Mouse (Mus musculus) kidney, embryonic 16.5 days (tissue): ENCODE results near the gene Aox2. TPM values are rescaled to one million over a fixed set of nuclear protein-coding genes. Genes with fewer than 3 reads are reported as not detected.

Experiments used
- ATAC-seq: fragments of 200-750 bp; cut with Nextera tagmentation; 2 replicates; pipeline ENCODE4 v1.8.0; 2017; ENCODE audit warnings: moderate TSS enrichment; ENCODE audit not compliant: low FRiP score, low TSS enrichment
- H3K27ac ChIP-seq: fragments of 300-500 bp; sonication (generic); 2 replicates; pipeline ENCODE4 v1.5.1; 2014; ENCODE audit warnings: low read length
- H3K27me3 ChIP-seq: fragments of 300-500 bp; sonication (generic); 2 replicates; pipeline ENCODE4 v1.6.1; 2014; ENCODE audit warnings: low read length, control low read depth, mixed read lengths; ENCODE audit not compliant: insufficient read depth
- H3K36me3 ChIP-seq: fragments of 300-500 bp; sonication (generic); 2 replicates; pipeline ENCODE4 v1.6.1; 2014; ENCODE audit warnings: low read length, control low read depth, mixed read lengths; ENCODE audit not compliant: insufficient read depth
- H3K4me1 ChIP-seq: fragments of 300-500 bp; sonication (generic); 2 replicates; pipeline ENCODE4 v1.6.1; 2014; ENCODE audit warnings: low read length, control low read depth, mixed read lengths; ENCODE audit not compliant: insufficient read depth
- H3K4me2 ChIP-seq: fragments of 300-500 bp; sonication (generic); replicated peaks from 2 replicates; pipeline ENCODE4 v1.6.1; 2014; ENCODE audit warnings: low read depth, low read length
- H3K4me3 ChIP-seq: fragments of 300-500 bp; sonication (generic); 2 replicates; pipeline ENCODE4 v1.5.1; 2014; ENCODE audit warnings: mild to moderate bottlenecking, low read length
- H3K9ac ChIP-seq: fragments of 300-500 bp; sonication (generic); replicated peaks from 2 replicates; pipeline ENCODE4 v1.6.1; 2014; ENCODE audit warnings: low read length
- H3K9me3 ChIP-seq: fragments of 300-500 bp; sonication (generic); 2 replicates; pipeline ENCODE4 v1.6.1; 2016; ENCODE audit warnings: low read length, control low read depth
- WGBS: fragments of 180-500 bp; shearing (Covaris S2); extraction: QIAGEN DNeasy Blood & Tissue Kit; methylation state at CpG from one replicate; pipeline ENCODE4 v1.1.7; 2014; 5-methylcytosine and 5-hydroxymethylcytosine counted together
- polyA plus RNA-seq: library from polyadenylated mRNA; unstranded; fragments of >200 nt; fragmentation: Nextera tagmentation; extraction: Ambion mirVana; gene quantifications from 2 replicates; pipeline ENCODE4 v1.2.1, GENCODE M21; 2015

Aox2 gene
- polyA plus RNA-seq, 1 experiment from 2014 or later, result 0.09 TPM

DNA sequence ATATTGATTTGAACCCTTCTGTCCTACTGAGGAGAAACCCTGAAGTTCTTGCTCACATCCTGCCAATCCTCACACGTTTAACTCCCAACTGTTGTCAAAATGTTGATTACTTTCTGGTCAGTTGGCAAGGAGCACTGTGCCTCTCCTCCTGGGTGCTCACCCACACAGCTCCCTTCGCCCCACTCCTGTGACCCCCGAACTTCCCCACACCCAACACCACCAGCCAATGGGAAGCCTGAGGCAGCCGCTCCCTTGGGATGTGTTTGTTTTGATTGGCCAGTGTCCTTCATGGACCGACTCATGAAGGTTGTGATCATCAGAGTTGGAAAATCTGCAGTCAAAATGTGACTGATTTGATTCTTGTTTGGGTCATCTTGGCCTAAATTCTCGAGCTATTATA lies 20.2 kb downstream of the Aox2 start:
- H3K4me3 ChIP-seq, result no peak overlapping the region
- ATAC-seq, result no peak
- H3K4me2 ChIP-seq, result no peak overlapping the region
- no peak overlapping the region; the same call in 1 of the 2 replicates for H3K9ac ChIP-seq
- no peaks in the 10 kb centered on the region for H3K36me3 ChIP-seq
- no peaks in the 10 kb centered on the region for H3K9me3 ChIP-seq
- no peaks in the 10 kb centered on the region for H3K27me3 ChIP-seq
- H3K4me1 ChIP-seq, result no peaks in the 10 kb centered on the region
- WGBS, result 63% methylated on average over 6 of the region's 6 CpGs
- no peak overlapping the region for H3K27ac ChIP-seq

DNA sequence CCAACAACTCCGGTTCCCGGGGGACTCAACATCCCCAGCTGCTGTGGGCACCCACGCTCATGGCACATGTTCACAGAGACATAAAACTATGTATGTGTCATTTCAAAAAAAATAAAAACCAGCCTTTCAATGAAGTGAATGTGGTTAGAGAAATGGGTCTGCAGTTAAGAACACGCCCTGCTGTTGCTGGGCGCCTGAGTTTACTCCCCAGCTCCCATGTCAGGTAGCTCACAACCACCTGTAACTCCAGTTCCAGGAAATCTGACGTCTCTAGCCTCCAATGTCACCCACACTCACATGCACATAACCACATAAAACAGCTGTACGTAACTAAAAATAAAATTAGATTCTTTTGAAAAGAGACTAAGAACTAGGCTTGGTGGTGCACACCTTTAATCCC lies 22.9 kb downstream of the Aox2 start:
- ATAC-seq, result no peak
- H3K36me3 ChIP-seq, result no peaks in the 10 kb centered on the region
- no peak overlapping the region for H3K9ac ChIP-seq
- H3K27ac ChIP-seq, result no peak overlapping the region
- no peaks in the 10 kb centered on the region for H3K27me3 ChIP-seq
- WGBS, result 91% methylated on average over 7 of the region's 7 CpGs
- H3K4me1 ChIP-seq, result peaks cover 3% of the 10 kb centered on the region; the same call in 1 of the 2 replicates
- no peak overlapping the region for H3K4me2 ChIP-seq
- H3K9me3 ChIP-seq, result no peaks in the 10 kb centered on the region
- H3K4me3 ChIP-seq, result no peak overlapping the region

DNA sequence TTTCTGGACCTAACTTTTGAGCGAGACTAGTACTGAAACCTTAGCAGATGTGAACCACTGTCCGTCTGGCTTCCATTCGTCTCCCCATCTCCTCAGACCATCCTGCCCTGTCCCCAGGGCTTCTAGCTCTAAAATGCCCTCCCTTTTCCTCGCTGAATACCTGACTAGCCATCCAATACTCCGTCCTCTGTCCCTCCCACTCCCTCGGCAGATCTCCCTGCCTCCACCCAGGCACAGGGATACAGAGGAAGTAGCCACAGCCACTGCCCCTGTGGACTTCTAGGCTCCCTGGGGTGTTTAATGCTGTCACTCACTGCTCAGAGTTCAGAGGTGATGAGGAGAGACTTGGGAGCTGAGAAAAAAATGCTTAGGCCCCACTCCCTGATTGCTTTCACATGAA lies 23.9 kb downstream of the Aox2 start:
- Histone ChIP-seq H3K4me1 (peaks cover 6% of the 10 kb centered on the region), H3K9ac (no peak overlapping the region), H3K4me2 (no peak overlapping the region), H3K27ac (no peak overlapping the region), H3K36me3 (no peaks in the 10 kb centered on the region), H3K27me3 (no peaks in the 10 kb centered on the region), H3K4me3 (no peak overlapping the region), H3K9me3 (no peaks in the 10 kb centered on the region)
- no peak for ATAC-seq
- 58% methylated on average over 6 of the region's 6 CpGs for WGBS

DNA sequence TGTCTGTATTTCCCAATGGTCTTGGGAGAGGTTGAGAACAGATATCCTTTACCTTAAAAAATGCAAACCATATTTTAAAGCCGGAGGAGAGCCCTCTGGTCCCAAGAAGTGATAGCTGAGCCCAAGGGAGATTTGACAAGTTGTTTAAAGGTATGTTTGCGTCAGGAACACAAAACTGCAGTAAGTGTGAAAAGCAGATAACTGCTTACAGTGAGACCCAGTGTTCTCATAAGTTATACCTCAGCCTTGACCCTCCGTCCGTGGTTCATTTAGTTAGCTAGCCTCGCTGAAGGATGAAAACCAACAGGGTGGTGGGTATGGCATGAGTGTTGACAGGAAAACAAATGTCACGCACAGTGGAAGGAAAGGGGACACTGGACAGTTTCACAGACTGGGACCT lies 24.9 kb downstream of the Aox2 start:
- WGBS, result 81% methylated on average over 6 of the region's 6 CpGs
- H3K27ac ChIP-seq, result no peak overlapping the region
- H3K4me3 ChIP-seq, result no peak overlapping the region
- no peaks in the 10 kb centered on the region for H3K36me3 ChIP-seq
- no peaks in the 10 kb centered on the region for H3K9me3 ChIP-seq
- H3K4me1 ChIP-seq, result peaks cover 6% of the 10 kb centered on the region
- no peak for ATAC-seq
- H3K27me3 ChIP-seq, result no peaks in the 10 kb centered on the region
- H3K4me2 ChIP-seq, result no peak overlapping the region
- H3K9ac ChIP-seq, result no peak overlapping the region

DNA sequence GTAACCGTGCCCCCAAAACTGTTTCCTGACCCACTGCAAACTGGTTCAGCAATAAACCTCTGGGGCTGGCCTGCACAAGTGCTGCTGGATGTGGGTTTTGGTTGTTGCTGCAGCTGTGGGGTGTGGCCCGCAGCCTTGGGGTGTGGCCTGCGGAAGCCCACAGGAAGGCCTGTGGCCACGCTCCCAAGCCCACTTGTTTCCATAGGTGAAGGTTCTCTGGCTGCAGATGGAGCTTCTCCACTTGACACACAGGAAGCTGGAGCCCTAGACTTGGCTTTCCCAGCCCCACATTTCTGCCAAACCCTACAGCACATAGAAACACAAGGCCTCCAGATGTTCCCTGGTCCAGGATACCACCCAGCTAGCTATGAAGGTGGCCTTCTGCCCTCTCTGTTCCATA lies 25.6 kb downstream of the Aox2 start:
- Histone ChIP-seq H3K36me3 (no peaks in the 10 kb centered on the region), H3K4me2 (no peak overlapping the region), H3K9me3 (no peaks in the 10 kb centered on the region), H3K4me1 (peaks cover 6% of the 10 kb centered on the region), H3K27ac (no peak overlapping the region), H3K4me3 (no peak overlapping the region), H3K9ac (no peak overlapping the region), H3K27me3 (no peaks in the 10 kb centered on the region)
- peak; percentile 78 for ATAC-seq
- WGBS, result 65% methylated on average over 4 of the region's 4 CpGs

DNA sequence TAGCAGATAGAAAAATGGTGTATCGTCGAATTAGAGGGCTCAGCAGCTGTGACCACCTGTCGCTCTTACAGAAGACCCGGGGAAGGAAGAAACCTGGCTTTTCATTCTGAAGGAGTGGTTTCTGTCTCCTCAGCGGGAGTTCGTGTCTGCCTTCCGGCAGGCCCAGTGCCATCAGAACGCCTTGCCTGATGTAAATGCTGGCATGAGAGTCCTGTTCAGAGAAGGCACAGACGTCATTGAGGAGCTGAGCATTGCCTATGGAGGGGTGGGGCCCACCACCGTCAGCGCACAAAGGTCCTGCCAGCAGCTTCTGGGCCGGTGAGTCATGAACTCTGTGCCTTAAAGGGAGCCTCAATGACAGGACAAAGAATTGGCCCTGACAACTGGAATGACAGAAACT lies 26.2 kb downstream of the Aox2 start:
- Histone ChIP-seq H3K9ac (no peak overlapping the region), H3K27me3 (no peaks in the 10 kb centered on the region), H3K9me3 (no peaks in the 10 kb centered on the region), H3K27ac (no peak overlapping the region), H3K36me3 (no peaks in the 10 kb centered on the region), H3K4me2 (no peak overlapping the region), H3K4me1 (peaks cover 6% of the 10 kb centered on the region), H3K4me3 (no peak overlapping the region)
- ATAC-seq, result no peak
- WGBS, result 58% methylated on average over 12 of the region's 12 CpGs

DNA sequence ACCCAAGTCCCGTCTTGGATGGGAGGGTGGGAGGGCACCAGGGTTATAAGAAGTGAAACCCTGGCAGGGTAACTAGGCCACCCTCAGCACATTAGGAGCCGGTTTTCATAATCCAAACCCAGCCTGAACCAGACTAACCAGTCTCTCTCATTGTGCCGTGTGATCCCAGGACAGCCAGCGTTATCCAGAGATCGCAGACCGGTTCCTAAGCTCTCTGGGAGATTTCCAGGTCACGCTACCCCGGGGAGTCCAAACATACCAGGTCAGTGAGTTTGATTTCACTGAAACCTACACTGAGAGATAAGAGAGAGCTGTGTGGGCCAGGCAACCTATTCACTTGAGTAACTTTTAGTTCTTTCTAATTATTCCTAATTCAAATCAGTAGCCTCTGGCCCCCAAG lies 29.1 kb downstream of the Aox2 start:
- H3K27ac ChIP-seq, result 0 out of 2 replicates have a peak overlapping the region, but pooled peaks have one; percentile 49
- peak; percentile 54 for ATAC-seq

DNA sequence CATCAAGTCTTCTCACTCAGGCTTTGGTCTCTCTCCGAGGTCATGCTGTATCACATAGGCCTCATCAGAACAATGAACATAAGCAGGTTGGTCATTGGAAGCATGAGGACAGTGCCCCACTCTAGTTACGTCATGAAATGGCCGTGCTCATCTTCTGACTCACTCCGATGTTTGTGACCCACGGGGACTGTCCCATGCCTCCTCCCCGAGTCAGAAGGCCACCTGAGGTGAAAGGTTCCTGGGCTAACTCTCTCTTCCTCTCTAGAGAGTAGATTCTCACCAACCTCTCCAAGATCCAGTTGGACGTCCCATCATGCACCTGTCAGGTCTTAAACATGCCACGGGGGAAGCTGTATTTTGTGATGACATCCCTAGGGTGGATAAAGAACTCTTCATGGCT lies 30.5 kb downstream of the Aox2 start:
- no peak for ATAC-seq
- 86% methylated on average over 8 of the region's 8 CpGs for WGBS

More for the DNA sequence above, 29.1 kb downstream of the Aox2 start:
- Histone ChIP-seq H3K4me1 (peaks cover 6% of the 10 kb centered on the region), H3K36me3 (no peaks in the 10 kb centered on the region), H3K27me3 (no peaks in the 10 kb centered on the region), H3K4me3 (no peak overlapping the region), H3K9ac (no peak overlapping the region; the same call in 1 of the 2 replicates), H3K9me3 (no peaks in the 10 kb centered on the region), H3K4me2 (no peak overlapping the region)
- 51% methylated on average over 8 of the region's 8 CpGs for WGBS

DNA sequence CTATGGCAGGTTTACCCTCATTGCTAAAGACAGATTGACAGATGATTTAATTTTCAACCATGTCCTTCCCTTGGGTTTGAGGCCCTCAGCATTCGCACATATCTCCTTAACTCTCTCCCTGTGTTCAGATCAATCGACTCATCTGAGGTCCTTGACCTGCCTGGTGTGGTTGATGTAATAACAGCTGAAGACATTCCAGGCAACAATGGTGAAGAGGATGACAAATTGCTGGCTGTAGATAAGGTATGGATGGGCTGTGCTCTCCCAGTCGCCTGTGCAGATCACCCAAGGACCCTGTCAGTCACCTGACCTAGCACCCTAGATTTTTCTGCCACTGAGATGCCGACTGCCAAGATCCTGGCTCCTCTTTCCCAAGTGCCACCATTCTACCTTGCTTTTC lies 31.7 kb downstream of the Aox2 start:
- Histone ChIP-seq H3K9ac (no peak overlapping the region), H3K9me3 (no peaks in the 10 kb centered on the region), H3K4me3 (no peak overlapping the region), H3K4me2 (no peak overlapping the region), H3K4me1 (peaks cover 3% of the 10 kb centered on the region; the same call in 1 of the 2 replicates), H3K27me3 (no peaks in the 10 kb centered on the region), H3K36me3 (no peaks in the 10 kb centered on the region), H3K27ac (no peak overlapping the region)
- no peak for ATAC-seq
- WGBS, result 78% methylated on average over 4 of the region's 4 CpGs

More for the DNA sequence above, 30.5 kb downstream of the Aox2 start:
- Histone ChIP-seq H3K4me3 (no peak overlapping the region), H3K27ac (no peak overlapping the region), H3K36me3 (no peaks in the 10 kb centered on the region), H3K9ac (no peak overlapping the region), H3K4me2 (no peak overlapping the region), H3K9me3 (no peaks in the 10 kb centered on the region), H3K4me1 (peaks cover 4% of the 10 kb centered on the region), H3K27me3 (no peaks in the 10 kb centered on the region)

DNA sequence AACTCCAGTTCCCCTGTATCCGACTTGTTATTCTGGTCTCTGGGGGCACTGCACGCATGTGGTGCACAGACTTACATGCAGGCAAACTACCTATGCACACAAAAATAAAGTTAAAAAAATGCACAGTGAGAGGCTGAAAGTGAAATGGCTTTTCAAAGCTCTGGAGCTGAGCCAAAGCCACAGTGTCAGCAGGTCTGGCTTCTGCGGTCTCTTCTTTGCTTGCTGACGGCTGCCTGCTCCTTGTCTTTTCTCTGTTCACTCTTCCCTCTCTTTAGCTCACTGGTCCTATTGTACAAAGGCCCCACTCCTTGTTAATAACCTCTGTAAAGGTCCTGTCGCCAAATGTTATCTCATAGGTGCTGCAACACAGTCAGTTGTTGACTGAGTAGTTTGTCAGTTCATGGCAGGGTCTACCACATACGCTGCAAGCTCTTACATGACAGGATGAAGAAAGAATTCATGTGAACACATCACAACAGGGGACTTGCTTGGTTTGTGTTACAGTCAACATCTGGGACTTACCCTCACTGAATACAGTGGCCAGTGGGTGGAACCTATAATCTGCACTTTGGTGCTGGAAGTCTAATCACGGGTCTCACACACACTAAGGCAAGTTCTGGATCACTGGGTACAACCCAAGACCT lies 33.2 kb downstream of the Aox2 start:
- no peak for ATAC-seq
- H3K4me3 ChIP-seq, result no peak overlapping the region
- 78% methylated on average over 7 of the region's 7 CpGs for WGBS
- H3K4me2 ChIP-seq, result no peak overlapping the region
- no peaks in the 10 kb centered on the region for H3K36me3 ChIP-seq
- H3K27me3 ChIP-seq, result no peaks in the 10 kb centered on the region
- no peaks in the 10 kb centered on the region for H3K9me3 ChIP-seq
- peaks cover 3% of the 10 kb centered on the region; the same call in 1 of the 2 replicates for H3K4me1 ChIP-seq
- H3K9ac ChIP-seq, result no peak overlapping the region
- H3K27ac ChIP-seq, result no peak overlapping the region
